Comparison of ENCODE assay signal across 10 mouse cellular contexts in the genomic region with DNA sequence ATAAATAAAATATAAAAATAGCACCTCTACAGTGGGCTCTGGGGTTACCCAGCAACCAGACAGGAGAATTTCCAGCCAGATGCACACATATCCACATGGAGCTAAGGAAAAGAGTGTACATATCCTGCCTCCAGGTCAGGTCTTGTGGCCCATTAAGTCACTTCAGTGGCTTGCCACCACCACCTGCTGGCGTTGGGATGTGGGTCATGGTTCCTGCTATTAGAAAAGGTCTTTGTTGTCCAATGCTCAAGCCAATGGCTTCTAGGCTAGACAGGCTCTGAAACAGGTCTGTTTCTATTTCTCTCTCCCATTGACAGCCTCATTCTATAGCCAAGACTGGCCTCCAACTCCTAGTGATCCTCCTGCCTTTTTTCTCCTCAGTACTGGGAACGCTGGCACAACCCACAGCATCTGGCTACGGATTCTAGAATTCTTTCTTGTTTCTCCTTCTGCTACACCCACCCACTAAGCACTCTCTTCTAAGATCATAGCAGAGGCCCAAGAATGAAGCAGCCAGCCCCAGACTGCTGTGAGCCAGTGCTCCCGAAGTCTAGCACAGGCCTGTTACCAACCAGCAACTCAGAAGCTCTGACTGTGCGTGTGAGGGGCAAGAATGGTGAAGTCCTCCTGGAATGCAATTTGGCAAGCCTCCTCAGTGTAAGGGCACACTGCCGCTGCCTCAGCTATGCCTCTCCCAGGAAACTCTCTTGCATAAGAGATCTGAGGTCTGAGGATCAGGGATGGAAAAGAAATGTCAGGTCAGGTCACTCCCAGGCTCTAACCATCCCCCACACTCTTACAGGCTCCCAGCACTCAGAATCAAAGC. TPM values are rescaled to one million over a fixed set of nuclear protein-coding genes. Genes with fewer than 3 reads are reported as not detected.
DNase-seq lines count a peak whose midpoint lies in the region; ATAC-seq and TF ChIP-seq lines count a peak whose summit lies in the region.
"Had no signal": no experiment of that assay in that cellular context is flagged by ENCODE, and none has a peak within 500 bp of the region (broad histone marks: within the 10 kb centered on the region; RNA-seq: fewer than 3 reads in every experiment).

No protein-coding gene starts in this region.

- no peak for TF ChIP-seq POLR2A in myocyte (IDR thresholded peaks at IDR 0.05; ENCODE audit: insufficient read length, low read depth)

- ATAC-seq in midbrain, embryonic 11.5 days (ENCODE audit: low FRiP score): no peak
- ATAC-seq in midbrain, embryonic 14.5 days (ENCODE audit: low FRiP score, low TSS enrichment): no peak
- ATAC-seq in heart, embryonic 15.5 days (replicated peaks; ENCODE audit: insufficient number of reproducible peaks, insufficient read depth, low FRiP score, low read depth): 0 out of 2 replicates have a peak, but pooled peaks have one; percentile 40
- no peak for ATAC-seq in inflammation-experienced regulatory T-cells, adult 6 months

- 0 out of 2 replicates have a peak, but pooled peaks cover 2% of the 10 kb centered on the region for H3K36me3 ChIP-seq in midbrain, embryonic 11.5 days (ENCODE audit: control insufficient read depth, insufficient read depth, low read length)
- no peaks in the 10 kb centered on the region; the same call in 1 of the 2 replicates for H3K36me3 ChIP-seq in midbrain, embryonic 14.5 days (ENCODE audit: control insufficient read depth, insufficient read depth, low read length)
- no peaks in the 10 kb centered on the region for H3K36me3 ChIP-seq in heart, embryonic 15.5 days
- no peaks in the 10 kb centered on the region for H3K36me3 ChIP-seq in myocyte (ENCODE audit: control insufficient read depth, insufficient read depth)

- H3K27me3 ChIP-seq in midbrain, embryonic 11.5 days (ENCODE audit: control insufficient read depth, insufficient read depth, low read length): no peaks in the 10 kb centered on the region
- H3K27me3 ChIP-seq in midbrain, embryonic 14.5 days (ENCODE audit: control insufficient read depth, insufficient read depth, low read length): no peaks in the 10 kb centered on the region
- H3K27me3 ChIP-seq in heart, embryonic 15.5 days: no peaks in the 10 kb centered on the region
- no peaks in the 10 kb centered on the region for H3K27me3 ChIP-seq in myocyte (ENCODE audit: control insufficient read depth, insufficient read depth, insufficient read length)

- H3K4me3 ChIP-seq in midbrain, embryonic 11.5 days (ENCODE audit: low read depth, low read length): no peak overlapping the region
- no peak overlapping the region for H3K4me3 ChIP-seq in midbrain, embryonic 14.5 days (replicated peaks; ENCODE audit: low read depth, low read length)
- no peak overlapping the region for H3K4me3 ChIP-seq in heart, embryonic 15.5 days
- H3K4me3 ChIP-seq in myocyte: no peak overlapping the region

- peak; percentile 70 for DNase-seq in gastrocnemius, adult 18-20 months (ENCODE audit: low spot score)
- no peak for DNase-seq in gastrocnemius, postnatal 4 days (ENCODE audit: low spot score in 2 of 2)
- DNase-seq in midbrain, embryonic 11.5 days (ENCODE audit: low spot score, missing footprints): peak; percentile 54
- DNase-seq in midbrain, embryonic 14.5 days: no peak
- DNase-seq in MN1 (ENCODE audit: low spot score): no peak

- no peaks in the 10 kb centered on the region for H3K4me1 ChIP-seq in midbrain, embryonic 11.5 days (ENCODE audit: control insufficient read depth, insufficient read depth, low read length)
- no peaks in the 10 kb centered on the region for H3K4me1 ChIP-seq in midbrain, embryonic 14.5 days (ENCODE audit: control insufficient read depth, insufficient read depth, low read length)
- H3K4me1 ChIP-seq in heart, embryonic 15.5 days (replicated peaks): peaks cover 24% of the 10 kb centered on the region

- peaks cover 73% of the 10 kb centered on the region for H3K79me2 ChIP-seq in myocyte (ENCODE audit: control insufficient read depth, insufficient read depth)

- no peak overlapping the region for H3K27ac ChIP-seq in midbrain, embryonic 11.5 days (ENCODE audit: low read depth, low read length)
- no peak overlapping the region for H3K27ac ChIP-seq in midbrain, embryonic 14.5 days (replicated peaks; ENCODE audit: low read depth, low read length)
- peak overlapping the region; percentile 60 for H3K27ac ChIP-seq in heart, embryonic 15.5 days
- H3K27ac ChIP-seq: macrophage had no signal

- no peaks in the 10 kb centered on the region for H3K9me3 ChIP-seq in midbrain, embryonic 11.5 days (ENCODE audit: control insufficient read depth, low read length)
- no peaks in the 10 kb centered on the region for H3K9me3 ChIP-seq in midbrain, embryonic 14.5 days (ENCODE audit: control insufficient read depth, low read length)
- no peaks in the 10 kb centered on the region for H3K9me3 ChIP-seq in heart, embryonic 15.5 days (replicated peaks)

- 93% methylated on average over 6 of the region's 6 CpGs for WGBS in midbrain, embryonic 11.5 days
- 89% methylated on average over 6 of the region's 6 CpGs for WGBS in midbrain, embryonic 14.5 days
- 67% methylated on average over 6 of the region's 6 CpGs for WGBS in heart, embryonic 15.5 days

- no peak overlapping the region for H3ac ChIP-seq in myocyte (ENCODE audit: control insufficient read depth, insufficient read length)

- no peak overlapping the region for H3K4me2 ChIP-seq in midbrain, embryonic 11.5 days
- H3K4me2 ChIP-seq in midbrain, embryonic 14.5 days (ENCODE audit: low read length): no peak overlapping the region
- H3K4me2 ChIP-seq in heart, embryonic 15.5 days: no peak overlapping the region
- H3K4me2 ChIP-seq in myocyte (ENCODE audit: low read depth): no peak overlapping the region

- H3K9ac ChIP-seq in midbrain, embryonic 11.5 days (ENCODE audit: low read length): no peak overlapping the region
- H3K9ac ChIP-seq in midbrain, embryonic 14.5 days (replicated peaks; ENCODE audit: low read length): no peak overlapping the region
- H3K9ac ChIP-seq in heart, embryonic 15.5 days: no peak overlapping the region

TF ChIP-seq in myocyte, 11 proteins besides CTCF, POLR2A, EP300 and RAD21:
- TF ChIP-seq CEBPB (IDR thresholded peaks at IDR 0.05; ENCODE audit: insufficient read depth, poor library complexity, severe bottlenecking) (peak; percentile 24; the same call in 1 of the 2 replicates), MYOG (IDR thresholded peaks at IDR 0.05; ENCODE audit: control insufficient read depth in 1 of 3, insufficient read depth in 1 of 3, insufficient read length in 2 of 3, low read depth in 2 of 3) (no peak)

RNA-seq across cellular contexts. Expression of a gene that starts 19.4 kb away (rescaled TPM):
- total RNA-seq in gastrocnemius, adult 18-20 months (2021): 1 to 10 TPM; 5.5 to 6.6 TPM
- total RNA-seq in gastrocnemius, postnatal 4 days (2021): 10 to 100 TPM; 12.1 to 12.6 TPM
- 5.0 and 6.1 TPM in 2 replicates for polyA plus RNA-seq in midbrain, embryonic 11.5 days (2014; fragmentation: Nextera tagmentation; extraction: Ambion mirVana)
- 6.5 and 9.0 TPM in 2 replicates for polyA plus RNA-seq in midbrain, embryonic 14.5 days (2014; fragmentation: Nextera tagmentation; extraction: Ambion mirVana)
- polyA plus RNA-seq in heart, embryonic 15.5 days (2015; fragmentation: Nextera tagmentation; extraction: Ambion mirVana): 3.5 and 5.7 TPM in 2 replicates
- polyA plus RNA-seq in myocyte (2012; fragmentation: generic; extraction: Trizol): 6.6 TPM
- 1 to 10 TPM; 2.7 to 4.4 (median 4.2) TPM for polyA plus RNA-seq in inflammation-experienced regulatory T-cells, adult 6 months (2017; shearing (Covaris generic))

RNA-seq across cellular contexts. Expression of a gene that starts 33.3 kb away (rescaled TPM):
- not detected for total RNA-seq in gastrocnemius, adult 18-20 months (2021)
- total RNA-seq in gastrocnemius, postnatal 4 days (2021): under 1 TPM in 1 of 2 experiments, not detected in 1; 0.05 TPM
- not detected in 2 replicates for polyA plus RNA-seq in midbrain, embryonic 11.5 days (2014; fragmentation: Nextera tagmentation; extraction: Ambion mirVana)
- polyA plus RNA-seq in midbrain, embryonic 14.5 days (2014; fragmentation: Nextera tagmentation; extraction: Ambion mirVana): 0.09 and 0.13 TPM in 2 replicates
- polyA plus RNA-seq in heart, embryonic 15.5 days (2015; fragmentation: Nextera tagmentation; extraction: Ambion mirVana): not detected in 2 replicates
- not detected for polyA plus RNA-seq in myocyte (2012; fragmentation: generic; extraction: Trizol)
- polyA plus RNA-seq in inflammation-experienced regulatory T-cells, adult 6 months (2017; shearing (Covaris generic)): under 1 TPM in 1 of 3 experiments, not detected in 2; 0.07 TPM
- polyA plus RNA-seq: embryonic facial prominence, embryonic 11.5 days; macrophage had no signal

Comparison
In these comparisons a context has a peak if more than half of its experiments do, and no peak if none do; other contexts are left out.
1. DNase-seq: peak in gastrocnemius, adult 18-20 months (single experiment) and midbrain, embryonic 11.5 days (single experiment); none in gastrocnemius, postnatal 4 days (0 of 2), midbrain, embryonic 14.5 days (single experiment) and MN1 (single experiment).